Mouse (Mus musculus) liver, adult 2 months (tissue): ENCODE data around the gene Dnttip1. TPM values are rescaled to one million over a fixed set of nuclear protein-coding genes. Genes with fewer than 3 reads are reported as not detected.

Source experiments
- DNase-seq: peaks from one replicate; pipeline ENCODE4 v3.0.0-alpha.2; 2011; ENCODE audit warnings: low read depth, low spot score; ENCODE audit errors: extremely low read depth
- H3K27ac ChIP-seq: fragments of 200-500 bp; replicated peaks from 2 replicates; pipeline ENCODE4 v1.5.1; 2012; ENCODE audit warnings: low read depth, mild to moderate bottlenecking, control low read depth, inconsistent platforms, low read length; ENCODE audit not compliant: insufficient read depth
- H3K27me3 ChIP-seq: fragments of 200-500 bp; 2 replicates; pipeline ENCODE4 v1.6.1; 2012; ENCODE audit warnings: mild to moderate bottlenecking, moderate library complexity, low read length, inconsistent platforms; ENCODE audit not compliant: control insufficient read depth, insufficient read depth
- H3K36me3 ChIP-seq: fragments of 200-500 bp; 2 replicates; pipeline ENCODE4 v1.6.1; 2012; ENCODE audit warnings: low read length, inconsistent platforms; ENCODE audit not compliant: control insufficient read depth, insufficient read depth
- H3K4me1 ChIP-seq: fragments of 200-500 bp; 2 replicates; pipeline ENCODE4 v1.6.1; 2011; ENCODE audit warnings: low read length; ENCODE audit not compliant: control insufficient read depth, insufficient read depth
- H3K4me3 ChIP-seq: fragments of 200-500 bp; 2 replicates; pipeline ENCODE4 v1.5.1; 2011; ENCODE audit warnings: low read depth, mild to moderate bottlenecking, control low read depth, low read length, moderate library complexity; ENCODE audit not compliant: insufficient read depth
- H3K79me2 ChIP-seq: fragments of 200-500 bp; 2 replicates; pipeline ENCODE4 v1.6.1; 2012; ENCODE audit warnings: inconsistent platforms, mild to moderate bottlenecking, low read length, moderate library complexity; ENCODE audit not compliant: control insufficient read depth, insufficient read depth
- H3K9ac ChIP-seq: fragments of 200-500 bp; 2 replicates; pipeline ENCODE4 v1.6.1; 2012; ENCODE audit warnings: low read depth, mild to moderate bottlenecking, control low read depth, inconsistent platforms, low read length
- CTCF ChIP-seq: fragments of 200-500 bp; IDR thresholded peaks from 2 replicates; pipeline ENCODE4 v1.5.1; 2011; ENCODE audit warnings: low read depth, low read length, control low read depth
- POLR2A ChIP-seq: fragments of 200-500 bp; IDR thresholded peaks from 2 replicates; pipeline ENCODE4 v1.6.1; 2011; ENCODE audit warnings: low read length, control low read depth; ENCODE audit not compliant: insufficient read depth; ENCODE audit errors: extremely low read depth
- WGBS: fragments of 180-500 bp; shearing (Covaris S2); methylation state at CpG from one replicate; pipeline ENCODE4 v1.1.7; 2018; 5-methylcytosine and 5-hydroxymethylcytosine counted together
- polyA plus RNA-seq: library from polyadenylated mRNA; depleted of rRNA; stranded (reverse); fragments of >200 nt; gene quantifications from 2 replicates; pipeline ENCODE4 v1.2.3, GENCODE M21; 2012
- total RNA-seq: library from RNA; depleted of rRNA; stranded (reverse); fragments of >200 nt; gene quantifications from 2 replicates; pipeline ENCODE4 v1.2.3, GENCODE M21; 2014

The Dnttip1 gene
- total and polyA plus RNA-seq, 2 experiments: 11.8 to 11.9 TPM

- TF ChIP-seq POLR2A (no peak), CTCF (no peak)
- Histone ChIP-seq H3K79me2 (no peaks in the 10 kb centered on the region), H3K4me1 (no peaks in the 10 kb centered on the region), H3K27ac (no peak overlapping the region), H3K9ac (no peak overlapping the region), H3K27me3 (no peaks in the 10 kb centered on the region), H3K4me3 (no peak overlapping the region), H3K36me3 (no peaks in the 10 kb centered on the region)
- 75% methylated on average over 7 of the region's 7 CpGs for WGBS
- no peak for DNase-seq
Measured at GRCm38 (mm10) chr2:164778809-164779208, 33.0 kb downstream of the Dnttip1 start.

DNA sequence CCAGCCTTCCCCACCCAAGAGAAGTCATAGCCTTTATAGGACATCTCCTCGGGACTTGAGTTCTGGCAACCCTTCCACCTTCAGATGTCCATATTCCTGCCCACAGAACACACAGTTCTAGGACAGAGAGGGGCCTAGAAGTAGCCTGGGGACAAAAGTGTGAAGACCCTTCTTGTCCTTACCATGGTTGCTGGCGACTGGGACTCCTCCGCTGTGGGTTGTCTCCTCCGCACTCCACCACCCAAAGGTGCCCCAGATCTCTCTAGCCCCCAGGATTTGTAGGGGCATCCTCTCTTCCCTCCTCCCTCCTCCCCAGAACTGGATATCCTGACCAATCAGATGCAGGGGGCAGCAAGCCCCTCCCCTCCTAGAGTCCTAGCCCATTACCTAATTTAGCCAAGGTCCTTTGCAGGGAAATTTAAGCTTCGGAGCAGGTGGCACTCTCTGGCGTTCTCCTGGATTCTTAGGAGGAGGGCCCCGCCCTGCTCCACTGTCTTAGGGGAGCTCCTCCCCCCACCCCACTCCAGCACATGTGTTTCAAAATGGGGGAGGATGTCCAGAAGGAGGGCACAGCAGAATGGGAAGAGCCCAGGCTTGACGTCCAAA is 33.8 kb downstream of the Dnttip1 start, which contains the start of gene Tnnc2:
Tnnc2 (minus strand) TSS at position 487 of the 606 bp plus-strand sequence.
- Histone ChIP-seq H3K27ac (no peak within 1 kb of the TSS), H3K4me3 (no peak within 1 kb of the TSS), H3K4me1 (no peaks in the 10 kb centered on the region), H3K79me2 (no peaks in the 10 kb centered on the region), H3K27me3 (no peaks in the 10 kb centered on the region), H3K36me3 (no peaks in the 10 kb centered on the region), H3K9ac (no peak within 1 kb of the TSS)
- whole genome bisulfite sequencing: 79% methylated on average over 8 of the region's 8 CpGs
- TF ChIP-seq CTCF: no peak
- TF ChIP-seq POLR2A: no peak
- no peak for DNase-seq

DNA sequence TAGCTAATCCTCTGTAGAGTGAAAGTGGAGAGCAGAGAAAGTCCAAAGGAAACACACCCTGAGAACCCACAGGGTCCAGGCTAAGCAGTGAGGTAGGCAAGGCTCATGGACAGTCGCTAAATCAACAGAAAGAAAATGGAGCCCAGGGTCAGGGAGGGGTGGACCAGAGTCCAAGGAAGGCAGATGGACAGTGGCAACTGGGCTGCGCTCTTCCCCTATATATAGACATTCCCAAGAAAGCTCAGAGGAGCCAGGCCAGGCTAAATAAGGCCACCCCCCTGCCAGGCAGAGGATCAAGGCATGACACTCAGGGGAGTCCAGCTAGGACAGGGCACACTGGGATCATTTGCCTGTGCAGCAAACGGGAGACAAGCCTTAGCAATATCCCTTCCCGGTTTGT is 36.1 kb downstream of the Dnttip1 start:
- H3K79me2 ChIP-seq: no peaks in the 10 kb centered on the region
- H3K4me1 ChIP-seq: peaks cover 8% of the 10 kb centered on the region
- no peak overlapping the region for H3K9ac ChIP-seq
- H3K27me3 ChIP-seq: no peaks in the 10 kb centered on the region
- no peak for TF ChIP-seq CTCF
- no peak for TF ChIP-seq POLR2A
- no peaks in the 10 kb centered on the region for H3K36me3 ChIP-seq
- 75% methylated on average over 4 of the region's 4 CpGs for whole genome bisulfite sequencing
- H3K4me3 ChIP-seq: no peak overlapping the region
- no peak overlapping the region for H3K27ac ChIP-seq
- no peak for DNase-seq

DNA sequence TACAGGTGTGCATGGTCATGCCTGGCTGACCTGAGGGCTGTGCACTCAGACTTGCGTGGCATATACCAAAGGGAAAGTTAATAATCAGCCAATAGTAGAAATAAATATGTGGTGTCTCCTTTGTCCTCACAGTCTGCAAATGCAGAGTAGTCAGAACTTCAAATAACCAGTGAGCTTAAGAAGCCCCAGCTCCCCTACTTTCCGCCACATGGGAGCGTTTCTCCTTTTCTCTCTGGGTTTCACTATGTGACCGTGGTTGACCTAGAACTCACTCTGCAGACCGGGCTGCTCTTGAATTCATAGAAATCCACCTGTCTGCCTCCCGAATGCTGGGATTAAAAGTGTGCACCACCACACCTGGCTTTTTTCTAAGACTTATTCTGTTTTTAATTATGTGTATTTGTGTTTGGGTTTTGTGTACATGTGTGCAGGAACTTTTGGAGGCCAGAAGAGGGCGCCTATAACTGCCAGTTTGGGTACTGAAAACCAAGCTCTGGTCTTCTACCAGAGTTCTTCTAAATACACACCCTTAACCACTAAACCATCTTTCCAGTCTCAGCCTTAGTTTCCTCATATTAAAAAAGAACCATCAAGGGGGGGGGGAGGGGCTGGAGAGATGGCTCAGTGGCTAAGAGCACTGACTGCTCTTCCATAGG is 38.3 kb downstream of the Dnttip1 start:
- 75% methylated on average over 7 of the region's 7 CpGs for WGBS

DNA sequence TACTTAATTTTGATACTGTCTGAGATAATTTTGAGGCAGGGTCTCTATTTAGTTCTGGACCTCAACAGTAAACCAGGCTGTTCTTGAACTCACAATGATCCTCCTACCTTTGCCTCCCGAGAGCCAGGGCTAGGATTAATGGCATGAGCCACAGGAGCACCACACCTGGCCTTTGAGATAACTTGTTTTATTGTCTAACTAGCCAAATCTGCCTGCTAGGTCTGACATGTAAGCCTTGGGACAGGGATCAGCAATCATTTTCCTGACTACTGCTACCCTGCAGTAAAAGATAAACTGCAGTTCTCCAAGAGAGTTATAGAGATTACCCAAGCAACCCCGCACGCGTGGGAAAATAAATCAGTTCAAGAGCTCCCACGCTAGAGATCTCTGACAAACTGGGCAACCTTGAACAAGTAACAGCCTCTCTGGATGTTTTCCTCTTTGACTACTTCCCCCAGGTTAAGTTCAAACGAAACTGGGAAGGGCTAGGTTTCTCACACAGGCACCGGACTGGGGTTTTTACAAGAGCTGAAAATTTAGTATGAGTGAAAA is 39.2 kb downstream of the Dnttip1 start:
- DNase-seq: peak; percentile 38
- H3K36me3 ChIP-seq: no peaks in the 10 kb centered on the region
- H3K79me2 ChIP-seq: no peaks in the 10 kb centered on the region
- 4% methylated on average over 7 of the region's 7 CpGs for WGBS
- peaks cover 10% of the 10 kb centered on the region for H3K4me1 ChIP-seq
- peak overlapping the region; percentile 98 for H3K9ac ChIP-seq
- no peaks in the 10 kb centered on the region for H3K27me3 ChIP-seq
- peak overlapping the region; percentile 88; the same call in 1 of the 2 replicates for H3K27ac ChIP-seq
- peak overlapping the region; percentile 90 for H3K4me3 ChIP-seq
- TF ChIP-seq CTCF (no peak), POLR2A (no peak)

More for the DNA sequence above, 38.3 kb downstream of the Dnttip1 start:
- peaks cover 10% of the 10 kb centered on the region for H3K4me1 ChIP-seq
- no peak overlapping the region for H3K9ac ChIP-seq
- H3K36me3 ChIP-seq: no peaks in the 10 kb centered on the region
- no peak overlapping the region for H3K27ac ChIP-seq
- no peaks in the 10 kb centered on the region for H3K27me3 ChIP-seq
- peak; percentile 31 for DNase-seq
- no peak for TF ChIP-seq POLR2A
- TF ChIP-seq CTCF: peak; percentile 23; the same call in 1 of the 2 replicates
- H3K79me2 ChIP-seq: no peaks in the 10 kb centered on the region
- no peak overlapping the region for H3K4me3 ChIP-seq
